Mouse (Mus musculus) leukemia stem cell, adult 10-12 weeks (primary cell): ENCODE measurements around the gene 5830411N06Rik. TPM values are rescaled to one million over a fixed set of nuclear protein-coding genes. Genes with fewer than 3 reads are reported as not detected.

Source experiments
- polyA plus RNA-seq: library from polyadenylated mRNA; stranded (reverse); fragments of >175 nt; gene quantifications from 2 replicates; pipeline ENCODE4 v1.2.3, GENCODE M21; 2012; ENCODE audit warnings: low replicate concordance

Gene 5830411N06Rik
- polyA plus RNA-seq, result 0.05 and 0.08 TPM in 2 replicates

DNA sequence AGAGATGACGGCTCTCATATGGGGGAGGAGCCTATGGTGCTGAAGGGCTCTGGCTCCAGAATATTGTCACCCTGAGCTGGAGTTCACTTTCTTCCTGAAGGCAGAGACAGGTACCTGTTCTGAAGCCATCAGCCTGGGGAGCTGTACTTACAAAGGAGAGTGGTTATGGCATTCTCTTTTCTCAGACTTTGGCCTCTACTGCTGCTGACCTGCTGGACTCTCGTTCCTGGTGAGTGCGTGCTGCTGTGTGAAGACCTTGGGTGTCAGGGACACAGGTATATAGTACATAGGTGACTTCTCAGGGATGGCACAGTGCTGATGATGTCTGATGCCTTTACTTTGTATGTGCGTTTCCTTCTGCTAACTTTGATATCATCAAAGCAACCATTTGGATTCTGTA lies at the start of gene 5830411N06Rik:
TSS of gene 5830411N06Rik (plus strand) at position 69 of the 400 bp plus-strand sequence.

DNA sequence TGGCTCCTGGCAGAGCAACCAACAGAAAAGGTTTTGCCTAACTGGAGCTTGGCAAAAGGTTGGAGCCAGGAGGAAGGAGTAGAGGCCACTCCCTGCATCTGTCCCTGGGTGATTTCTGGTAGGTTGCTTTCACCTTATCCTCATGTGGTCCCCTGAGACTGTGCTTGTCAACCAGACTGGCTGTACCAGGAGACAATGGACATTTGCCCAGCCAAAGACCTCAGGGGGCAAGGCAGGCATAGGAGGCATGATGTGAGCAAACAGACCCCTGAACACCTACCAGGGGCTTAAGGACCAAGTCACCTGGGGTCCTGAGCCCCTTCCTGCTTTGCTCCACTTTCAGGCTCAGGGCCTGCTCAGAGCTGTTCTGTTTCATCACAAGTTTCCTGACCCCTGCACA lies 41.2 kb upstream of the 5830411N06Rik start, which contains the start of gene Olfr524:
TSS of gene Olfr524 (minus strand) at position 101 of the 400 bp plus-strand sequence.

DNA sequence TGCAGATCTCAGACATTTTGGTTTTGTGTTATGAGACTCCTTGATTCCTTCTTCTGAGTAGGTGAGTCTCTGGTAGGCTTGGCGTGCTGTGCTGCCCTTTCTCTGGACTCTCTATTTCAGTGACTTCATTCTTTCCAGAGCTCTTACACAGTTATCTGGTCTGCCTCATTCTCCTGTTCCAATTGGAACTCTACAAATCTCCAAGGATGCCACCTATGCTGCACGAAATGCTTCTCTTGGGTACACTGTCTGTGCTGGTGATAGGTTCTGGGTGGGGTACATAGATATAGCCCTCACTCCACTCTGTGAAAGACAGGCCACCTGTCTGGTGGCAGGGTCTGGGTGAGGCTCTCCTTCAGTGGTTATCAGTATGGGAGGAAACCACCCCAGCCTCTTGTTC lies 29.1 kb upstream of the 5830411N06Rik start, which contains the start of gene Cd163l1:
TSS of gene Cd163l1 (plus strand) at position 301 of the 400 bp plus-strand sequence.

DNA sequence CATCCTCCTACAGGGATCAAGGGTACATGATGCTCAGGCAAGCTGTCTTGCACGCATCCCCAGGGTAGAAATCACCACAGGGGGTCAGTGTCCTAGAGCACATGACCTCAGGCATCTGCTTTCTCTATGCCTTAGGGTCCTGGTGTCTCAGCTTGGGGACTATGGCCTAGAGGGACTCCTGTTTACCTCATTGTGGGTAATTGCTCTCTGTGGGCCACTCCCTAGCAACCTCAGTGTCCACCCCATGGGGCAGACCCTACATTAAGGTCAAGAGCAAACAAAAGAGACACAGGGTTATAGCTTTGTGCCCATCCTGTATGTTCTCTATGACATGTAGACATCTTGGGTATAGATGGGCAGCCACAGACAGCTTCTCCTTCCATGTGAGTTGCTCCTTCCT lies 73.5 kb downstream of the 5830411N06Rik start, which contains the start of gene Olfr525:
TSS of gene Olfr525 (plus strand) at position 301 of the 400 bp plus-strand sequence.

DNA sequence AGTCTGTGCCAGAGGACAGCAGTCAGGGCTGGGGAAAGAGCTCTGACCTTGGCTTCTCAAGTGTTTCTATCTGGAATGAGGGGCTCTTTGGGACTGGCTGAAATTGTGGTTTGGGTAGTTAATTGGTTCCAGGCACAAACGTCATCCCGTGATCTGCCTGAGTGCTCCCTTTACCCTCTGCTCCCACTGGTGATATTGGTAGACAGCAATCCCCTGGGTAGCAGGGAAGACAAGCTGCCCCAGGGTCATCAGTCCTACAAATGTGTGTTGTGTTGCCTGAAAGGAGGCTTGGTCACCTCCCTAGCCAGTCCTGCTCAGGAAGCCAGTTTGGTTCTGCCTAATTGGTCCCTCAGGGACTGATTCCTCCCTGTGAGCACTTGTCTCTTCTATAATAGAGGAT lies 86.6 kb downstream of the 5830411N06Rik start, which contains the start of gene Olfr527:
TSS of gene Olfr527 (plus strand) at position 301 of the 400 bp plus-strand sequence.

Other genes with a start within 250 kb of the 5830411N06Rik start
- gene Zfp511, start 210.9 kb upstream of the 5830411N06Rik start, polyA plus RNA-seq, result 15.0 and 21.8 TPM in 2 replicates
- 2.9 and 8.4 TPM in 2 replicates for gene Tubgcp2, start 210.6 kb upstream of the 5830411N06Rik start, polyA plus RNA-seq
- gene Msx3, start 198.2 kb upstream of the 5830411N06Rik start, polyA plus RNA-seq, result not detected in 2 replicates
- gene Caly, start 164.7 kb upstream of the 5830411N06Rik start, polyA plus RNA-seq, result not detected in 2 replicates
- not detected in 2 replicates for gene Prap1, start 153.9 kb upstream of the 5830411N06Rik start, polyA plus RNA-seq
- 22.3 and 34.2 TPM in 2 replicates for gene Fuom, start 144.8 kb upstream of the 5830411N06Rik start, polyA plus RNA-seq
- 2.6 and 4.2 TPM in 2 replicates for gene Paox, start 131.5 kb upstream of the 5830411N06Rik start, polyA plus RNA-seq
- gene Echs1, start 130.8 kb upstream of the 5830411N06Rik start, polyA plus RNA-seq, result 2.1 and 6.3 TPM in 2 replicates
- gene Mtg1, start 109.7 kb upstream of the 5830411N06Rik start, polyA plus RNA-seq, result 5.5 and 5.9 TPM in 2 replicates
- not detected in 2 replicates for gene Sprn, start 92.4 kb upstream of the 5830411N06Rik start, polyA plus RNA-seq
- gene Olfr522, start 82.5 kb upstream of the 5830411N06Rik start, polyA plus RNA-seq, result not detected in 2 replicates
- not detected in 2 replicates for gene Olfr523, start 74.1 kb upstream of the 5830411N06Rik start, polyA plus RNA-seq
- gene Olfr524, start 41.3 kb upstream of the 5830411N06Rik start, polyA plus RNA-seq, result not detected in 2 replicates
- gene Cd163l1, start 29.0 kb upstream of the 5830411N06Rik start, polyA plus RNA-seq, result 0.07 TPM in 1 of 2 replicates, not detected in the other
- not detected in 2 replicates for gene Olfr525, start 73.6 kb downstream of the 5830411N06Rik start, polyA plus RNA-seq
- not detected in 2 replicates for gene Olfr527, start 86.7 kb downstream of the 5830411N06Rik start, polyA plus RNA-seq
- gene Olfr60, start 114.4 kb downstream of the 5830411N06Rik start, polyA plus RNA-seq, result 0.06 TPM in 1 of 2 replicates, not detected in the other
- gene Olfr530, start 129.0 kb downstream of the 5830411N06Rik start, polyA plus RNA-seq, result not detected in 2 replicates
- not detected in 2 replicates for gene Olfr531, start 155.6 kb downstream of the 5830411N06Rik start, polyA plus RNA-seq
- not detected in 2 replicates for gene Olfr532, start 174.4 kb downstream of the 5830411N06Rik start, polyA plus RNA-seq
- not detected in 2 replicates for gene Olfr533, start 216.1 kb downstream of the 5830411N06Rik start, polyA plus RNA-seq
- gene Olfr535, start 236.9 kb downstream of the 5830411N06Rik start, polyA plus RNA-seq, result not detected in 2 replicates